Mouse (Mus musculus) kidney, postnatal 0 days (tissue): Measurements from ENCODE around the gene Pnpla6. TPM values are rescaled to one million over a fixed set of nuclear protein-coding genes. Genes with fewer than 3 reads are reported as not detected.
"Not testable (repeated sequence)": the region's sequence is repeated elsewhere in the genome, so short reads cannot be mapped to it uniquely, and the experiment has no call there.

Experiments
- ATAC-seq: fragments of 200-750 bp; cut with Nextera tagmentation; replicated peaks from 2 replicates; pipeline ENCODE4 v1.8.0; 2017; ENCODE audit warnings: low read depth, moderate number of reproducible peaks, moderate TSS enrichment, moderate library complexity; ENCODE audit not compliant: low FRiP score
- DNase-seq: peaks from one replicate; pipeline ENCODE4 v3.0.0-alpha.2; 2016; ENCODE audit warnings: low spot score
- H3K27ac ChIP-seq: fragments of 300-500 bp; sonication (generic); 2 replicates; pipeline ENCODE4 v1.5.1; 2014; ENCODE audit warnings: mild to moderate bottlenecking
- H3K27me3 ChIP-seq: fragments of 300-500 bp; sonication (generic); 2 replicates; pipeline ENCODE4 v1.6.1; 2014; ENCODE audit warnings: low read length, mixed read lengths; ENCODE audit not compliant: insufficient read depth
- H3K36me3 ChIP-seq: fragments of 300-500 bp; sonication (generic); 2 replicates; pipeline ENCODE4 v1.6.1; 2014; ENCODE audit warnings: low read length, mixed read lengths; ENCODE audit not compliant: insufficient read depth
- H3K4me1 ChIP-seq: fragments of 300-500 bp; sonication (generic); replicated peaks from 2 replicates; pipeline ENCODE4 v1.6.1; 2014; ENCODE audit warnings: antibody characterized with exemption, low read length, mixed read lengths; ENCODE audit not compliant: insufficient read depth
- H3K4me2 ChIP-seq: fragments of 300-500 bp; sonication (generic); 2 replicates; pipeline ENCODE4 v1.6.1; 2014; ENCODE audit warnings: mild to moderate bottlenecking, low read length, moderate library complexity, mixed read lengths
- H3K4me3 ChIP-seq: fragments of 300-500 bp; sonication (generic); replicated peaks from 2 replicates; pipeline ENCODE4 v1.5.1; 2014; ENCODE audit warnings: low read depth, low read length
- H3K9ac ChIP-seq: fragments of 300-500 bp; sonication (generic); 2 replicates; pipeline ENCODE4 v1.6.1; 2014; ENCODE audit warnings: low read depth, low read length
- H3K9me3 ChIP-seq: fragments of 300-500 bp; sonication (generic); replicated peaks from 2 replicates; pipeline ENCODE4 v1.6.1; 2016; ENCODE audit warnings: low read length, inconsistent platforms, mixed read lengths
- CTCF ChIP-seq: IDR thresholded peaks from 2 replicates; pipeline ENCODE4 v1.5.1; 2016; ENCODE audit warnings: antibody characterized with exemption, low read depth, mild to moderate bottlenecking, moderate library complexity
- WGBS: fragments of 180-500 bp; shearing (Covaris S2); extraction: QIAGEN DNeasy Blood & Tissue Kit; methylation state at CpG from one replicate; pipeline ENCODE4 v1.1.7; 2014; 5-methylcytosine and 5-hydroxymethylcytosine counted together
- polyA plus RNA-seq: library from polyadenylated mRNA; unstranded; fragments of >200 nt; fragmentation: Nextera tagmentation; extraction: Ambion mirVana; gene quantifications from 2 replicates; pipeline ENCODE4 v1.2.1, GENCODE M21; 2015

Gene Pnpla6
- polyA plus RNA-seq, 1 experiment from 2014 or later: 24.3 TPM

- Histone ChIP-seq H3K27ac (no peak overlapping the region), H3K9ac (no peak overlapping the region), H3K9me3 (no peaks in the 10 kb centered on the region), H3K4me3 (no peak overlapping the region), H3K36me3 (no peaks in the 10 kb centered on the region), H3K4me2 (no peak overlapping the region), H3K27me3 (no peaks in the 10 kb centered on the region), H3K4me1 (no peaks in the 10 kb centered on the region)
- no peak for TF ChIP-seq CTCF
- ATAC-seq (0 out of 2 replicates have a peak, but pooled peaks have one; percentile 25), DNase-seq (no peak)
- WGBS: 73% methylated on average over 9 of the region's 9 CpGs
These were observed 64.5 kb downstream of the Pnpla6 start for GRCm38 (mm10) chr8:3579390-3580364.

- WGBS: 66% methylated on average over 1 of the region's 3 CpGs
- not testable (repeated sequence) for H3K4me2 ChIP-seq, H3K27ac ChIP-seq, H3K9ac ChIP-seq, ATAC-seq, H3K27me3 ChIP-seq, DNase-seq, H3K4me3 ChIP-seq, H3K36me3 ChIP-seq, H3K9me3 ChIP-seq, H3K4me1 ChIP-seq
These were observed 66.8 kb downstream of the Pnpla6 start for GRCm38 (mm10) chr8:3581961-3582360.

GRCm38 (mm10) chr8:3586452-3586851, 71.3 kb downstream of the Pnpla6 start:
- Histone ChIP-seq H3K9ac (no peak overlapping the region), H3K36me3 (no peaks in the 10 kb centered on the region), H3K4me2 (no peak overlapping the region), H3K4me3 (no peak overlapping the region), H3K27ac (no peak overlapping the region), H3K27me3 (peaks cover 5% of the 10 kb centered on the region; the same call in 1 of the 2 replicates), H3K9me3 (no peaks in the 10 kb centered on the region), H3K4me1 (no peaks in the 10 kb centered on the region)
- DNase-seq (no peak), ATAC-seq (no peak)
- 94% methylated on average over 2 of the region's 2 CpGs for WGBS
- TF ChIP-seq CTCF: no peak

GRCm38 (mm10) chr8:3586993-3587390, 71.8 kb downstream of the Pnpla6 start, which contains the start of gene Camsap3:
TSS of gene Camsap3 (plus strand) at chr8:3587293.
- DNase-seq (no peak), ATAC-seq (no peak)
- Histone ChIP-seq H3K36me3 (no peaks in the 10 kb centered on the region), H3K27ac (peak within 1 kb of the TSS; percentile 83), H3K4me2 (peak within 1 kb of the TSS; percentile 96), H3K4me1 (no peaks in the 10 kb centered on the region), H3K27me3 (peaks cover 5% of the 10 kb centered on the region; the same call in 1 of the 2 replicates), H3K9ac (peak within 1 kb of the TSS; percentile 88), H3K9me3 (no peaks in the 10 kb centered on the region), H3K4me3 (peak within 1 kb of the TSS; percentile 84)
- WGBS: 2% methylated on average over 7 of the region's 7 CpGs
- no peak for TF ChIP-seq CTCF

- peaks cover 5% of the 10 kb centered on the region; the same call in 1 of the 2 replicates for H3K27me3 ChIP-seq
- H3K4me2 ChIP-seq: peak overlapping the region; percentile 96
- ATAC-seq (peak; percentile 78), DNase-seq (peak; percentile 55)
- H3K36me3 ChIP-seq: no peaks in the 10 kb centered on the region
- peak overlapping the region; percentile 83 for H3K27ac ChIP-seq
- peak overlapping the region; percentile 84 for H3K4me3 ChIP-seq
- H3K4me1 ChIP-seq: no peaks in the 10 kb centered on the region
- WGBS: under 1% methylated on average over 60 of the region's 77 CpGs
- no peaks in the 10 kb centered on the region for H3K9me3 ChIP-seq
- TF ChIP-seq CTCF: no peak
- peak overlapping the region; percentile 88 for H3K9ac ChIP-seq
These were observed 72.4 kb downstream of the Pnpla6 start for GRCm38 (mm10) chr8:3587391-3588257.

- Histone ChIP-seq H3K36me3 (no peaks in the 10 kb centered on the region), H3K27ac (peak overlapping the region; percentile 83), H3K4me1 (no peaks in the 10 kb centered on the region), H3K9me3 (no peaks in the 10 kb centered on the region), H3K9ac (peak overlapping the region; percentile 88), H3K27me3 (peaks cover 5% of the 10 kb centered on the region; the same call in 1 of the 2 replicates), H3K4me2 (peak overlapping the region; percentile 96), H3K4me3 (peak overlapping the region; percentile 84)
- 4% methylated on average over 11 of the region's 11 CpGs for WGBS
- no peak for TF ChIP-seq CTCF
- DNase-seq (no peak), ATAC-seq (peak; percentile 46)
These were observed 73.1 kb downstream of the Pnpla6 start for GRCm38 (mm10) chr8:3588258-3588633.
